Mouse (Mus musculus): ENCODE measurements at regions not wholly inside any gene's neighbourhood (a gene's known extent, or its start where the extent isn't known, plus 50 kb on each side); places are given as distances from the start of the nearest gene placed in this dataset.

DNA sequence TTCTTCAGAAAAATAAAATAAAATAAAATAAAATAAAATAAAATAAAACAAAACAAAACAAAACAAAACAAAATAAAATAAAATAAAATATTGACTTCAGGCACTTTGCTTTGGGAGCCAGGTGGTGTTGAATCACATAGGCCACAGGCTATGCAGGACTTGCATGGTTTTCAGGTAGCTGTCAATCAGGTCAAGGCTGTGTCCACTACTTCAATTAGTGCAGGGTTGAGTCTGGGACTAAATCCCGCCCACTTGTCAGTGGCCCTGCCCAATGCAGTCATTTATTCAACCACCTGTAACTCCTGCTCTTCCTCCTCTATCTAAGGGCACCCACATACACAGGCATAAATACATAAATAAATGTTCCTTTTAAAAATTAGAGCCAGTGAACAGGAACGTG, 497.3 kb upstream of the Gm5415 start:
- no peak for DNase-seq (ENCODE audit: low spot score in 2 of 2)

DNA sequence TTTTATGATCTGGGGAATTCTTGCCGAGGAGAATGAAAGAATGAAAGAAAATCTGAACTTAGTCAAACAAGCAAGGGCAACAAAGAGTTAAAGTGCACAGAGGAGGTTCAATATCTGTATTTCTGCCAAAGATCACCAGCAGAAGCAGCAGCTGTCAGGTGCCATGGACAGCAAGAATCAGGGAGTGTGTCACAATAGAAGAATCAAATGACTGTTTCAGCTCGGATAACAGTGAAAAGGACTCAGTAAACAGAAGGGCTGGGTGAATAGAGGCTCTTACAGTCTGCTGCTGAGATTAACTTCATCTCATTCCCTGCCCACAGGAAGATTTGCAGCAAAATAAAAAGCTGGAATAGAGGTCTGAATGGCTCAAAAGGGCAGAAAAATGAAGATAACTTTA, 495.3 kb upstream of the Gm5415 start:
- DNase-seq (ENCODE audit: low spot score in 2 of 2): no peak

DNA sequence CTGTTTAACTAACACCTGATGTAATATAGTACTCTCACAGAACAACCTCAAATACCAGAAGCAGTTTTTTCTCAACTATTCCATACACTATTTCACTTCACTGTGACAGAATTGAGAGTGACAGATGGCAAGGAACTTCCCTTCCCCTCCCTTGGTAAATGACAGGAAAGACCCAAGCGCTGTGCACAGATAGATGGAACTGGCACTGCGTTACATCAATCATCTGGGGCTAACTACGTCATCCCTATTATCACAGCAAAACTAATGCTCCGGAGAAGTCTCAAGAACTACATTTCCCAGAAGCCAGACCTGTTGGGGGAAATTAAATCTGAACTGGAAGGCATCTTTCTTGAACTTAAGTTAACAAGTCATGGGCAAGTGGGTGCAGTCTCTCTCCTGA, 493.6 kb upstream of the Gm5415 start:
- DNase-seq (ENCODE audit: low spot score in 2 of 2): no peak

DNA sequence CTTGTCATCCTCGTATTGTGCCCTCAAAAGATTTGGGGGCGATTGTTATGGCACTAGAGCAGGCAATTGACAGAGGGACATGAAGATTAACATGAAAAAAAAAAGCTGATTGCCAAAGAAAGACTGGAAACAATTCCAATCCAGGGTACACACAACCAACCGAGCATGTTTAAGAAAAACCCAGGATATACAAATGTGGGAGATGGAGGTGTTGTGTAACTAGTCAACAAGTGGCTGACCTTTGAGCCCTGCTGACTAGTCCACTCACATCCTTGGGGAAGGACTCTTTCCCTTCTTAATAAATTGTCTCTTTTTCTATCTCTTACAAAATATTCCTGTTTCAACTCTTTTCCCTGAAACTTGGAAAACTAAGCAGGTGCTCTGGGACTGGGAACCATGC, 484.9 kb upstream of the Gm5415 start:
- no peak for DNase-seq (ENCODE audit: low spot score in 2 of 2)

DNA sequence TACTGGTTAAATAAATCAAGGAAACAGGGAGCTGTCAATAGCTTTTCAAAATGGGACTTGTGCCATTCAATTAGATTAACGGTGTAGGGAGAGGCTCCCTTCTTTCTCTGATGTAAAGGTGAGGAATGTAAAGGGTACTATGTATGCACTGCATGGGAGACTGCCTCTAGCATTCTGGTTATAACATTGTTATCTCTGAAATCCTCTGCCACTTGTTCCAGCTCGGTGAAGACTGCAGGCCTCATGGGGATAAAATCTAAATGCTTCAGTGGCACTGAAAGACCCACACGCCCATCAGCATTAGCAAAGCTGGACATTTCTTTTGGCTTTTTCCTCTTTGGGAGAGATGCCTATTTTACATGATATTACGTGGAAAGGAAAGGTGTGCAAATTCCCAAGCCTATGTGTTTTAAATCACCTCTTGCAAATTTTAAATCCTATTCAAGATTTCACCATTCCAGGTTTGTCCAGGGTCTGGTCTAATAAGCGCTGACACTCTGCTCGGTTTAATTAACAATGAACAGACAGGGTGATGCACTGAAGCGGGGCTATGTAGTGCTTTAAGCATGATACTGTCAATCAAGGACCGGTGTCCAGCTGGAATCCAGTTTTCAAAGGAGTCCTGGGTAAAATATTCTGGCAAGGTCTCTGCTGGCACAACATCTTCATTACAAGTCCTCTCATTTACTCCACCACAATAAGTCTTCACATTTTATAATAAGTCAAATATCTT, 479.8 kb upstream of the Gm5415 start:
- no peak for DNase-seq (ENCODE audit: low spot score in 2 of 2)

DNA sequence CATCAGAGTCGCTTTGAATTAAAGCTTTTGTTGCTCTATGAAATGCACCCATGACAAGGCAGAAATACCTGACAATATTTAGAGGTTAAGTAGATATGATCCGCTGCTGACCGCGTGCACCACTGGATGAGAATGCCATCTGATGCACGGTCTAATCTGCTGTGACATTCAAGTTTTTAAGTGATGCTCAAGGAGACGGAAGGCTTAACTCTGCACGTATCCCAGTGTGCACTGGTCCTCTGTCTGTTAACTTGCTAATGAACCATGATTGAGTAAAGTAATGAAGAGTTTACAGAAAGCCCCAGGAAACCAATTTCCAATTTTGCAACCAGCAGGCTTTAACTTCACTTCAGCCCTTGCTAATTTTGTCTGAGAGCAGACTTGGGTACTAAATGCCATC, 478.3 kb upstream of the Gm5415 start:
- no peak for DNase-seq (ENCODE audit: low spot score in 2 of 2)

DNA sequence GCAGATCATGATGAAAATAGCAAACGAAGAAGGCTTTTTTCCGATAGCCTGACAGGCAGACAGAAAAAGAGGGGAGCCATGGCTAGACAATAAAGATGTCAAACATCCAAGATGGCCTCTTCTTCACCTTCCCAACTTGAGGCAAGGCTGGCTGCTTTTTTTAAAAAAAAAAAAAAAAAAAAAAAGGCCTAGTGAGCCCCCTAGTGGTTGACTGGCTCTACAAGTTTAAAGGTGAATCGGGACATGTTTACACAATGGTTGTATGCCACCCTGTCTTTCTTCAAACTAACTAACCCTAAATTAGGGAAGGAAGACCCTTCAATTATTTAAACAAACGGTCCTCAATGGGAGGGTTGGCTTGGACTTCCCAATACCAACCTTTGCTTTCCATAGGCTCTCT, 475.8 kb upstream of the Gm5415 start:
- no peak for DNase-seq (ENCODE audit: low spot score in 2 of 2)

DNA sequence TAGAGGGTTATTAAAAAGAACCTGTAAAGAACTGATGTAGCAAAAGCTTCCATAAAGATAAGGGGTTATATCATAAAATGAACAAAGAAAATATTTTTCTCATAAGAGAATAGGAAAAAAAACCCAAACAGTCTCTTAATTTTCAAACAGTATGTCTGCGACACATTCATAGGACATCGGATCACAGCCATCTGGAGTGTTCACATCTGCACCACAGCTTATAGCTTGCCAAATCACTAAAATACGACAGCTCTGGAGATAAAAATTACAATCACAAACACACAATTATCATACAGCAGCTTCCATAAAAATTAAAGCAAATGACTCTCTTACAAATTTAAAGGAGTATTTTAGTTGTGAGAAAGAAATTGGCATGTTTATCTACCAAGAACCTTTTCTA, 456.9 kb upstream of the Gm5415 start:
- DNase-seq (ENCODE audit: low spot score in 2 of 2): no peak

DNA sequence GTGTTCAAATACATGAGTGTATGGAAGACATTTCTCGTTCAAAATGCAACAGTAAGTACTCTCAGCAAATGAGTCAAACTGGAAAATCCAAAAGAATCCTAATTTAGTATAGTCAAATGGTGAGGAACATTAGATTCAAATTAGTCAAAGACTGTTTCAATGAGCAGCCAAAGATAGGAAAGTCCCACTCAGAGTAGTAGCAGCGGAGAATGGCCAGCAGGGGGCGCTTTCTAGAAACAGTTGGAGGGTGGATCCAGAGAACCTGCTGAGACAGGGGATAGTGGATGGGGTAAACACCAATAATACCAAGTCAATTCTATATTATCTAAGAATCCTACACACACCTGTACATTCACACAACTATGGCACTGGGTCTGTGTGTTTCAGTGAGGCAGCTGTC, 417.9 kb upstream of the Gm5415 start:
- DNase-seq (ENCODE audit: low spot score in 2 of 2): no peak

DNA sequence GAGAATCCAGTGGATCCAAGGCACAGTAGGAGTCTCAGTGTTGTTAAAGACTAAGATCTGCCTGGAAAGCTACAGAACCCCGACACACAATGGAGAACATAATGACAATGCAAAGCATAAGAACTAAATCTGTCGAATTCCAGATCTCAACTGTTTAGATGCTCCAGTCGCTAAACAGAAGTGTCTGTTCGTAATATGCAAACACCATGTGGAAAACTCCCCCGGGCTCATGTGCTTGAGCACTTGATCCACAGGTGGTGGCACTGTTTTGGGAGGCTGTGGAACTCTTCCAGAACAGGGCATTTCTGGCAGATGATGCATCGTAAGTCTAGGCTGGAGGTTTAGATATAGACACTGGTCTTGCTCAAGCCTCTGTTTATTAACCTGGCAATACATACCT, 412.2 kb upstream of the Gm5415 start:
- no peak for DNase-seq (ENCODE audit: low spot score in 2 of 2)

DNA sequence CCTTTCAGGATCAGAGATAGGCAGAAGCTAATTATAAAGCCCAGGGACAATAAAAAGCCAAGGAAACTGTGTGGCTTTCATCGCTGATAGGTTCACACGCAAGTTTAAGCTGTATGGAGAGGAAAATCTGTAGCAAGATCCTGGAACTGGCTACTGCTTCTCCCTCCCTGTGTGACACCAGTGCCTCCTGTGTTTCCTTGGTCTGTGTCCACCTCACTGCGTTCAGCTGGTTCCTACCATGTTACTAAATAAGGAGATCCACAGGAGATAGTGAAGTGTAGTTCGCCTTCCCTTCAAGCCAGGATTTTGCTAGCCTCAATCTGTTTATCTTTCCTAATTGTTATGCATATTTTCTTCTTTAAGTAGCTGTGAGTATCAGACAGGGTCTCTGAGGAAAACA, 399.2 kb upstream of the Gm5415 start:
- DNase-seq (ENCODE audit: low spot score in 2 of 2): no peak

DNA sequence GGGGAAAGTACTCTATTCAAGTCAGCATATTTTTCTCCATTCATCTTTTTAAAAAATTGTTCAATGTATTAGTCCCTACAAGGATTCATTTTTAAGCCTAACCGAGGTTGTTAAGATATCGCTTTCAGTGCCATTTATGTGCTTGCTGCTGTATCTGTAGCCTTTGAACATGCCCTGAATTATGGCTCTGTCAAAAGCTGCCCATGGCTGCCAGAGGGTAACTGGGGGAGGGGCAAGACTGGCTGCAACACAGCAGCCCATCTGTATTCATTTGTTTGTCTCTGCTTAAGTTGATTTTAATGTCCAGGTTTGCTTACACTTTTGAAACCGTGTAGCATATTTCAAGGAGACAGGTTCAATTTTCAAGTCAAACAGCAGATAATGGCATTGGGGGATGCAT, 383.3 kb upstream of the Gm5415 start:
- no peak for DNase-seq (ENCODE audit: low spot score in 2 of 2)

DNA sequence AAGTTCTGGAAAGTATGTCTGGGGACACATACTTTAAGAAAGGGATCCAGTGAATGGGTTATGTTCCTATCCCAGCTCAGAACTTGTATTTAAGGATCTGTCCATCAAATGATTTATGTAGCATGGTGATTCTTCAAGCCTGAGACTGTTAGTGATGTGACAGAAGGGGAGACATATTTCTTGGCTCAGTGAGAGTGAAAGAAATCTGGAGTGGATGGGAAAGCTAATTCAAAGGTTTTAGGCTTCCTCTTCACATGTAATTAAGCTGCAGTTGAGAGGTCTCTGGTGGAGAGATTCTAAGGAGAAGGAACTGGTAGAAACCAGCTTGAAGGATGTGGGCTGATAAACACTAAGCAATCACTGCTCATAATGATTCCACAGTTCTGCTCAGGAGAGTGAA, 355.3 kb upstream of the Gm5415 start:
- no peak for DNase-seq (ENCODE audit: low spot score in 2 of 2)

DNA sequence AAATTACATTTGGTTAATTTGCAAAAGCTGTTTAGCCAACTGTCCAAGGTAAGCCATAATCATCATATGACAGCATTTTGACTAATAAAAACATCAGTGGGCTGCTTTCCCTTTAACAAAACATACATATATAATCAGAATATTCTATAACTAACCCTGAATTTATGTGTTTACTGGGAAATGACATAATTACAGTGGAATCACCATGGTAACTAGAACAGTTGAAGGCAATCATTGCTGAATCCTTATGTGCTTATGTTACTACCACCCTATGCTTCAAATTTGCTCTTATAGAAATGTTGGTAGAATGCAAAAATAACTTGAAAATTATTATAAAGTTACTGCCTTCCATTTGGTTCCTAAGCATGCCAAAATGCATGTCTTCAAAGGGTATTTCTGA, 340.6 kb upstream of the Gm5415 start:
- no peak for DNase-seq (ENCODE audit: low spot score in 2 of 2)

DNA sequence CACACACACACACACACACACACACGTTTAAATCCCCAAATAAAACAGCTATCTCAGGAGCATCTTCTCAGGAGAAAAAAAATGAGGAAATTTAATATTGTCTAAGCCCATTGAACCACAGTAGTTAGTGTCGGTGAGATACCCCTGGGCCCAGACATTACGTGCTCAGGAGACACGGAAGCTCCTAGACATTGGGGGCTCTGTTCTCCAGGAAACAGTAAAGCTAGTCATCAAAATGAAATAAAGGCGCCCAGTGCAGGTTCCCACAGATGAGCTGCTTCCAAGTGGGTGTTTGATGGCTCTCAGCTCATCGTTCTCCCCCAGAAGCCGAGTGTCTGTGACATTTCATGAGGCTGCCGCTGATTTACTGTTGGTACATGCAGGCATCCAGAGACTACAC, 325.8 kb upstream of the Gm5415 start:
- no peak for DNase-seq (ENCODE audit: low spot score in 2 of 2)

DNA sequence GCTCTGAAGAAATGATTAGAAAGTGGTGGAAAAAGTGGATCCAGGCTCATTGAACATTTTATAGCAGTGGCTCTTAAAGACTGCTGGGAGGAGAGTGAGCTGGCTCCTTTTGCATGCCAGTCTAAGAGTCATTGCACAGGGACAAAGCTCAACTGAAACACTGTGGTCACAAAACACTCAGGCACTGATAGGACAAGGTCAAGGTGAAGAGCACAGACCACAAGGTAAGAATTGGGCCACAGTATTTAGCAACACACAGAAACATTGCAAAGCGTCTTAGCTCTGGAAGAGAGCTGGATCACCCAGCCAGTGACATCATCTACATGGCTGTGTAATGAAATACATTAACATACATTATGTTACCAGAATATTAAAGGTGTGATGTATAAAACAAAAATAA, 319.0 kb upstream of the Gm5415 start:
- DNase-seq (ENCODE audit: low spot score in 2 of 2): no peak

DNA sequence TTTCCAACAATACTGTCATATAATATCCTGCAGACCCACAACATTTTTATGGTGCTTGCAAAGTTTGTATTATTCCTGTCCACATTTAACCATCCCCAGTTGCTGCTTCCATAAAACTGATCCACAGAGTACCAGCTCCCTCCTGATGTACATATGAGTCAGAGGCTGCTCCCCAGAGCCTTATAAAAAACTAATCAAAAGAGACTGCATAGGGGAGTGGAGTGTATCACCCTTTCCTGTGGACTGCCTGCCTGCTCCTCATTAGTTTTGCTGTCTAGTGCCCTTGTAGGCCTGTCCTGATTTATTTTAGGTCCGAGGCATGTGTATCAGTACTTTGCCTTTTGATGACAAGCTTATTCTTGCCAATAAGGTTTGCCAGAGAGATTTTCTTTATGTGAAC, 310.9 kb upstream of the Gm5415 start:
- DNase-seq (ENCODE audit: low spot score in 2 of 2): no peak
